Mouse (Mus musculus) testis, adult 2 months (tissue): ENCODE measurements around the gene A630076J17Rik. TPM values are rescaled to one million over a fixed set of nuclear protein-coding genes. Genes with fewer than 3 reads are reported as not detected.

Experiments used
- H3K27ac ChIP-seq: fragments of 200-500 bp; 2 replicates; pipeline ENCODE4 v1.5.1; 2012; ENCODE audit warnings: low read depth, low read length; ENCODE audit not compliant: control insufficient read depth, insufficient read depth
- H3K27me3 ChIP-seq: fragments of 200-500 bp; 2 replicates; pipeline ENCODE4 v1.6.1; 2012; ENCODE audit warnings: mild to moderate bottlenecking, low read length, moderate library complexity; ENCODE audit not compliant: control insufficient read depth, insufficient read depth
- H3K36me3 ChIP-seq: fragments of 200-500 bp; 2 replicates; pipeline ENCODE4 v1.6.1; 2012; ENCODE audit warnings: mild to moderate bottlenecking, low read length; ENCODE audit not compliant: control insufficient read depth, insufficient read depth
- H3K4me1 ChIP-seq: fragments of 200-500 bp; 2 replicates; pipeline ENCODE4 v1.6.1; 2012; ENCODE audit warnings: low read length; ENCODE audit not compliant: control insufficient read depth, insufficient read depth
- H3K4me3 ChIP-seq: fragments of 200-500 bp; 2 replicates; pipeline ENCODE4 v1.5.1; 2012; ENCODE audit warnings: low read depth, mild to moderate bottlenecking, low read length, moderate library complexity, mixed read lengths; ENCODE audit not compliant: control insufficient read depth
- CTCF ChIP-seq: fragments of 200-500 bp; IDR thresholded peaks from 2 replicates; pipeline ENCODE4 v1.5.1; 2012; ENCODE audit warnings: low read depth, mild to moderate bottlenecking, inconsistent platforms, low read length, moderate library complexity; ENCODE audit not compliant: control insufficient read depth, insufficient read depth, insufficient replicate concordance
- POLR2A ChIP-seq: fragments of 200-500 bp; IDR thresholded peaks from 2 replicates; pipeline ENCODE4 v1.6.1; 2012; ENCODE audit warnings: low read depth, mild to moderate bottlenecking, inconsistent platforms, low read length, moderate library complexity; ENCODE audit not compliant: control insufficient read depth
- polyA plus RNA-seq: library from polyadenylated mRNA; depleted of rRNA; stranded (reverse); fragments of >200 nt; gene quantifications from 2 replicates; pipeline ENCODE4 v1.2.3, GENCODE M21; 2012; rRNA removed

A630076J17Rik gene
- polyA plus RNA-seq, 1 experiment: not detected

DNA sequence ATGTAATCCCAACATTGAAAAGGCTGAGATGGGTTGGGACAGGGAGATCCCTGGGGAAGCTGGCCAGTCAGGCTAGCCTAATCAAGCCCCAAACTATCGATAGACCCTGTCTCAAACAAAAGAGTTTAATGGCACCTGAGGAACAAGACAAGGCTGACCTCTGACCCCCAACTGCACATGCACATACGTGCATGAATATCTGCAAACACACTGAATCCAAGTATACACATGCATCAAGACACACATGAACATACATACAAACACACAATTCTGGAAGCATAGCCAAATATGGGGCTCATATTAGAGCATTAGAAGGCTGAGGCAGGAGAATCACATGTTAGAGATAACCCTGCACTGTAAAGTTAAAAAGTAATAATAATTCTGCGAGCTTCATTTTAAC lies 46.2 kb downstream of the A630076J17Rik start:
- H3K36me3 ChIP-seq: no peaks in the 10 kb centered on the region
- H3K27ac ChIP-seq: no peak overlapping the region
- TF ChIP-seq CTCF: no peak
- no peak for TF ChIP-seq POLR2A
- no peaks in the 10 kb centered on the region for H3K27me3 ChIP-seq
- peaks cover 8% of the 10 kb centered on the region for H3K4me1 ChIP-seq
- no peak overlapping the region for H3K4me3 ChIP-seq

- Histone ChIP-seq H3K4me3 (peak within 1 kb of the TSS; percentile 99), H3K4me1 (peaks cover 8% of the 10 kb centered on the region), H3K27ac (peak within 1 kb of the TSS; percentile 83), H3K27me3 (no peaks in the 10 kb centered on the region), H3K36me3 (peaks cover 3% of the 10 kb centered on the region; the same call in 1 of the 2 replicates)
- no peak for TF ChIP-seq CTCF
- TF ChIP-seq POLR2A: peak; percentile 71
Measured at GRCm38 (mm10) chr3:107278479-107279269, 48.3 kb downstream of the A630076J17Rik start, which contains the start of gene Lamtor5. Lamtor5 (plus strand) TSS chr3:107278858.

Other genes with a start within 250 kb of the A630076J17Rik start
- gene Kcna3, start 194.4 kb upstream of the A630076J17Rik start, polyA plus RNA-seq: 0.13 and 0.31 TPM in 2 replicates
- gene Kcna2, start 129.5 kb upstream of the A630076J17Rik start, polyA plus RNA-seq: 0.07 TPM in 1 of 2 replicates, not detected in the other
- 0.05 and 0.09 TPM in 2 replicates for gene Kcna10, start 47.6 kb upstream of the A630076J17Rik start, polyA plus RNA-seq
- not detected in 2 replicates for gene Cym, start 8.9 kb upstream of the A630076J17Rik start, polyA plus RNA-seq
- not detected in 2 replicates for gene Prok1, start 9.1 kb downstream of the A630076J17Rik start, polyA plus RNA-seq
- 73.5 and 76.0 TPM in 2 replicates for gene Lamtor5, start 48.2 kb downstream of the A630076J17Rik start, polyA plus RNA-seq
- 0.51 and 1.1 TPM in 2 replicates for gene Slc16a4, start 60.6 kb downstream of the A630076J17Rik start, polyA plus RNA-seq
- gene Rbm15, start 103.1 kb downstream of the A630076J17Rik start, polyA plus RNA-seq: 8.5 and 8.8 TPM in 2 replicates
- gene Kcnc4, start 228.9 kb downstream of the A630076J17Rik start, polyA plus RNA-seq: 0.07 and 1.8 TPM in 2 replicates